Mouse (Mus musculus) kidney, adult 2 months (tissue): ENCODE measurements around the gene Tek. TPM values are rescaled to one million over a fixed set of nuclear protein-coding genes. Genes with fewer than 3 reads are reported as not detected.
A peak's percentile ranks its signal among the peaks of the same experiment; 100 is the strongest.

ENCODE experiments used
- DNase-seq: peaks from one replicate; pipeline ENCODE4 v3.0.0; 2021
- H3K27ac ChIP-seq: fragments of 200-500 bp; 2 replicates; pipeline ENCODE4 v1.5.1; 2012; ENCODE audit warnings: low read depth, low read length, control low read depth, inconsistent platforms; ENCODE audit not compliant: insufficient read depth
- H3K27me3 ChIP-seq: fragments of 200-500 bp; replicated peaks from 2 replicates; pipeline ENCODE4 v1.6.1; 2012; ENCODE audit warnings: mild to moderate bottlenecking, moderate library complexity, low read length, inconsistent platforms; ENCODE audit not compliant: control insufficient read depth, insufficient read depth
- H3K36me3 ChIP-seq: fragments of 200-500 bp; 2 replicates; pipeline ENCODE4 v1.6.1; 2012; ENCODE audit warnings: mild to moderate bottlenecking, moderate library complexity, low read length, inconsistent platforms; ENCODE audit not compliant: control insufficient read depth, insufficient read depth
- H3K4me1 ChIP-seq: fragments of 200-500 bp; 2 replicates; pipeline ENCODE4 v1.6.1; 2011; ENCODE audit warnings: low read length; ENCODE audit not compliant: control insufficient read depth, insufficient read depth
- H3K4me3 ChIP-seq: fragments of 200-500 bp; 2 replicates; pipeline ENCODE4 v1.5.1; 2011; ENCODE audit warnings: mild to moderate bottlenecking, low read depth, low read length, control low read depth; ENCODE audit not compliant: insufficient read depth
- CTCF ChIP-seq: fragments of 200-500 bp; conservative IDR thresholded peaks from 2 replicates; pipeline ENCODE4 v1.5.1; 2011; ENCODE audit warnings: low read depth, mild to moderate bottlenecking, control low read depth, low read length, moderate library complexity, mixed read lengths; ENCODE audit not compliant: insufficient read depth, insufficient read length
- POLR2A ChIP-seq: fragments of 200-500 bp; IDR thresholded peaks from one replicate; pipeline ENCODE4 v1.6.1; 2011; ENCODE audit warnings: low read depth, low read length, control low read depth
- WGBS: fragments of 180-500 bp; shearing (Covaris S2); methylation state at CpG from one replicate; pipeline ENCODE4 v1.1.7; 2018; 5-methylcytosine and 5-hydroxymethylcytosine counted together
- polyA plus RNA-seq: library from polyadenylated mRNA; depleted of rRNA; stranded (reverse); fragments of >200 nt; gene quantifications from 2 replicates; pipeline ENCODE4 v1.2.3, GENCODE M21; 2012

Gene Tek
- polyA plus RNA-seq, 1 experiment, result 21.6 TPM

GRCm38 (mm10) chr4:94713741-94714140 is 25.3 kb upstream of the Tek start:
- DNase-seq, result no peak
- Histone ChIP-seq H3K4me3 (no peak overlapping the region), H3K27me3 (no peaks in the 10 kb centered on the region), H3K36me3 (no peaks in the 10 kb centered on the region), H3K4me1 (no peaks in the 10 kb centered on the region), H3K27ac (no peak overlapping the region)
- TF ChIP-seq CTCF (no peak), POLR2A (no peak)

GRCm38 (mm10) chr4:94715166-94715565 is 23.9 kb upstream of the Tek start:
- DNase-seq, result peak; percentile 83
- Histone ChIP-seq H3K4me3 (no peak overlapping the region), H3K4me1 (no peaks in the 10 kb centered on the region), H3K36me3 (no peaks in the 10 kb centered on the region), H3K27ac (0 out of 2 replicates have a peak overlapping the region, but pooled peaks have one; percentile 47), H3K27me3 (no peaks in the 10 kb centered on the region)
- WGBS, result 51% methylated on average over 6 of the region's 6 CpGs
- TF ChIP-seq CTCF, result no peak
- no peak for TF ChIP-seq POLR2A

GRCm38 (mm10) chr4:94725799-94726198 is 13.3 kb upstream of the Tek start:
- H3K4me1 ChIP-seq, result no peaks in the 10 kb centered on the region
- TF ChIP-seq CTCF (no peak), POLR2A (no peak)
- H3K27me3 ChIP-seq, result no peaks in the 10 kb centered on the region
- WGBS, result 63% methylated on average over 4 of the region's 4 CpGs
- no peak overlapping the region for H3K4me3 ChIP-seq
- H3K27ac ChIP-seq, result no peak overlapping the region
- peak; percentile 27 for DNase-seq
- no peaks in the 10 kb centered on the region for H3K36me3 ChIP-seq

DNA sequence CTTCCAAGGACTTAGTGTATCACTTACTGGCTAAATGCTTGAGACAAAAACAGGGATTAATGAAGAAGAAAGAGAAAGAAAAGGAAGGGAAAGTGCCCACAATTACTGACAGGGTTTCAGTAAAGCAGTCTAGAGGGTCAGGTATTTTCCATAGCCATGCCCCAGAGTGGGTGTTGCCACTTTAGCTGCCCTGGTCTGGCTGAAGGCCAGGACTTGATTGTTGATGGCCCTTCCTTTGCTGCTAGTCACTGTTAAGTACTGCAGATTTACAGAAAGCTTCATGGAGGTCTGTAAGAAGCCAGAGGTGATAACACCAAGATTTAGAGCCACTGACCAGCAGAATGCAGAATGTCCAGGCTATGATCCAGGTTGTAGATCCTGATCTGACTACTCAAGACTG is 6.4 kb upstream of the Tek start:
- peak; percentile 46 for DNase-seq
- Histone ChIP-seq H3K4me1 (0 out of 2 replicates have a peak, but pooled peaks cover 2% of the 10 kb centered on the region), H3K36me3 (no peaks in the 10 kb centered on the region), H3K27ac (no peak overlapping the region), H3K27me3 (no peaks in the 10 kb centered on the region), H3K4me3 (no peak overlapping the region)
- TF ChIP-seq POLR2A (no peak), CTCF (no peak)

DNA sequence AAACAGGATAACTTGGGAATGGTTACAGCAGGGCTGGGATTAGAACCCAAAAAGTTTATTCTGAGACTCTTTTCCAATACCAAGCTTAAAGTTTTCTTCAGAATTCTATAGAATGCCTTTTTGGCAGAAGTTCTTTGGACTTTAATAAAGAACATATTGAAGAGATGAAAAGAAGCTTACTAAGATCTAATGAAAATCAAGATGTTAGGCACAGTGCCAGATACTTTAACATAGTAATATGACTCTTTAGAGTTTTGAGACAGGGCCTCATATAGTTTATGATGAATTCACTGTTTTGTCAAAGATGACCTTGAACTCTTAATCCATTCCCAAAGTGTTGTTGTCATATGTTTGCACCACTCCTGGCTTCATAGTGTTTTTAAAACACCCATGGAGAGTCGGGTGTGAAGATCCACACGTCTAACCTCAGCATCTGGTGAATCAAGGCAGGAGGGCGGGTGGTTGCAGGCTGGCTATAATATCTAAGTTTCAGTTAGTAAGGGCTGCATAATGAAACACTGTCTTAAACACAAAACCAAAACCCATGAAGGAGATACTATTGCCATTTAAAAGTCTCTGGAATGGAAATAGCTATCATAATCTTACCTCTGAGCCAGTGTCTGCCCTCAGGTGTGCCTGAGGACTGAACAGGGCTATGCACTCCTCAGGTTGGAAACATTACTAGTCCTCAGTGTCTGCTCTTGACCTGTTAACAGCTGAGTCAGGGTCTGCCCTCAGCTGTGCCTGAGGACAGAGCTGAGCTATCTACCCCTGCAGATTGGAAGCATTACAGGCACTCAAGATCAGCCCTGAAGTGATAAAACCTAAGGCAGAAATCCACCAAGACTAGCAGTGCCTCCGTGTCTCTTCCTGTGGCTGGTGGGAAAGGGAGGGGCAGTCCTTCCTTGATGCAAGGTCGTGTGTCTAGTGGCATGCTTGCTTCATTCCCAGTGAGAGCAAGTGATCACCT is 1.5 kb upstream of the Tek start:
- no peak for DNase-seq

GRCm38 (mm10) chr4:94741824-94742223 is 2.7 kb downstream of the Tek start:
- Histone ChIP-seq H3K4me1 (no peaks in the 10 kb centered on the region), H3K36me3 (no peaks in the 10 kb centered on the region), H3K4me3 (0 out of 2 replicates have a peak overlapping the region, but pooled peaks have one; percentile 17), H3K27me3 (no peaks in the 10 kb centered on the region), H3K27ac (peak overlapping the region; percentile 52; the same call in 1 of the 2 replicates)
- DNase-seq, result peak; percentile 64
- WGBS, result 65% methylated on average over 1 of the region's 1 CpGs
- TF ChIP-seq POLR2A (no peak), CTCF (no peak)

More for the DNA sequence above, 1.5 kb upstream of the Tek start:
- Histone ChIP-seq H3K27me3 (no peaks in the 10 kb centered on the region), H3K27ac (no peak overlapping the region), H3K4me1 (0 out of 2 replicates have a peak, but pooled peaks cover 2% of the 10 kb centered on the region), H3K36me3 (no peaks in the 10 kb centered on the region), H3K4me3 (no peak overlapping the region)
- WGBS, result 62% methylated on average over 5 of the region's 5 CpGs
- TF ChIP-seq CTCF (no peak), POLR2A (no peak)

DNA sequence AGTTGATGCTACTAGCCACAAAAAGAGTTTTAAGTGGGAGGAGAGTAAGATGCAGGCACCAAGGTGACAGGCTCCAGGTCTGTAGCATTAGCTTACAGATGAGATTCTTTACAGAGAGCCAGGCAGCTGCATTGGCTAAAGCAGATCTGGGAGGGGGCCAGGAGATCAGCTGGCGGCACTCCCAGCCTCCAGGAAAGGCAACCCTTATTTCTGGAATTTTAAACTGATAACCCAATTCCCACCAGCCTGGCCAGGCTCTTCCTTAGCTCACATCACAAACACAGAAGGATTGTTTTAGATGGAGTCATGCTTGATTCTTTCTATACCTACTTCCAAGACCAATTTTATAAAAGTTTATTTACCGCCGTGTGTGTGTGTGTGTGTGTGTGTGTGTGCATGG is 6.7 kb downstream of the Tek start:
- Histone ChIP-seq H3K36me3 (no peaks in the 10 kb centered on the region), H3K4me3 (no peak overlapping the region), H3K27ac (peak overlapping the region; percentile 21), H3K27me3 (no peaks in the 10 kb centered on the region), H3K4me1 (no peaks in the 10 kb centered on the region)
- WGBS, result 66% methylated on average over 3 of the region's 3 CpGs
- TF ChIP-seq CTCF, result no peak
- TF ChIP-seq POLR2A, result no peak
- peak; percentile 69 for DNase-seq
